Mouse (Mus musculus) intestine, postnatal 0 days (tissue): Measurements from ENCODE around the gene Kdm2a. TPM values are rescaled to one million over a fixed set of nuclear protein-coding genes. Genes with fewer than 3 reads are reported as not detected.

ENCODE experiments used
- ATAC-seq: fragments of 200-750 bp; cut with Nextera tagmentation; 2 replicates; pipeline ENCODE4 v1.8.0; 2017; ENCODE audit warnings: mild to moderate bottlenecking, moderate TSS enrichment, moderate library complexity
- H3K27ac ChIP-seq: fragments of 300-500 bp; sonication (generic); 2 replicates; pipeline ENCODE4 v1.5.1; 2014; ENCODE audit warnings: mild to moderate bottlenecking, low read depth, low read length, moderate library complexity
- H3K27me3 ChIP-seq: fragments of 300-500 bp; sonication (generic); replicated peaks from 2 replicates; pipeline ENCODE4 v1.6.1; 2014; ENCODE audit warnings: low read length, mixed read lengths; ENCODE audit not compliant: control insufficient read depth, insufficient read depth
- H3K36me3 ChIP-seq: fragments of 300-500 bp; sonication (generic); 2 replicates; pipeline ENCODE4 v1.6.1; 2014; ENCODE audit warnings: mild to moderate bottlenecking, moderate library complexity; ENCODE audit not compliant: control insufficient read depth, insufficient read depth
- H3K4me1 ChIP-seq: fragments of 300-500 bp; sonication (generic); replicated peaks from 2 replicates; pipeline ENCODE4 v1.6.1; 2014; ENCODE audit warnings: antibody characterized with exemption, low read length, mixed read lengths; ENCODE audit not compliant: control insufficient read depth, insufficient read depth
- H3K4me2 ChIP-seq: fragments of 300-500 bp; sonication (generic); replicated peaks from 2 replicates; pipeline ENCODE4 v1.6.1; 2014; ENCODE audit warnings: low read depth, mild to moderate bottlenecking, moderate library complexity
- H3K4me3 ChIP-seq: fragments of 300-500 bp; sonication (generic); 2 replicates; pipeline ENCODE4 v1.5.1; 2014; ENCODE audit warnings: low read depth, low read length
- H3K9ac ChIP-seq: fragments of 300-500 bp; sonication (generic); 2 replicates; pipeline ENCODE4 v1.6.1; 2014; ENCODE audit warnings: mild to moderate bottlenecking, low read depth, low read length
- H3K9me3 ChIP-seq: fragments of 300-500 bp; sonication (generic); 2 replicates; pipeline ENCODE4 v1.6.1; 2016; ENCODE audit warnings: mixed run types; ENCODE audit not compliant: control insufficient read depth
- CTCF ChIP-seq: sonication (generic); IDR thresholded peaks from 2 replicates; pipeline ENCODE4 v1.5.1; 2016; ENCODE audit warnings: low read depth, mild to moderate bottlenecking, control low read depth, antibody characterized with exemption, moderate library complexity
- WGBS: fragments of 180-500 bp; shearing (Covaris S2); extraction: QIAGEN DNeasy Blood & Tissue Kit; methylation state at CpG from one replicate; pipeline ENCODE4 v1.1.7; 2014; 5-methylcytosine and 5-hydroxymethylcytosine counted together
- polyA plus RNA-seq: library from polyadenylated mRNA; unstranded; fragments of >200 nt; fragmentation: Nextera tagmentation; extraction: Ambion mirVana; gene quantifications from 2 replicates; pipeline ENCODE4 v1.2.1, GENCODE M21; 2015

The Kdm2a gene
- polyA plus RNA-seq, 1 experiment from 2014 or later, result 21.2 TPM

- Histone ChIP-seq H3K4me2 (no peak overlapping the region), H3K4me3 (no peak overlapping the region), H3K36me3 (peaks cover 5% of the 10 kb centered on the region; the same call in 1 of the 2 replicates), H3K27ac (no peak overlapping the region), H3K4me1 (0 out of 2 replicates have a peak, but pooled peaks cover 11% of the 10 kb centered on the region), H3K9me3 (no peaks in the 10 kb centered on the region), H3K27me3 (no peaks in the 10 kb centered on the region), H3K9ac (no peak overlapping the region)
- WGBS, result 87% methylated on average over 17 of the region's 17 CpGs
- 0 out of 2 replicates have a peak, but pooled peaks have one; percentile 20 for TF ChIP-seq CTCF
- ATAC-seq, result no peak
Observed at GRCm38 (mm10) chr19:4298322-4299121, 99.6 kb downstream of the Kdm2a start.

GRCm38 (mm10) chr19:4297851-4298250 lies 100.2 kb downstream of the Kdm2a start:
- no peaks in the 10 kb centered on the region for H3K9me3 ChIP-seq
- no peak overlapping the region for H3K4me2 ChIP-seq
- H3K27me3 ChIP-seq, result no peaks in the 10 kb centered on the region
- no peak overlapping the region for H3K9ac ChIP-seq
- H3K36me3 ChIP-seq, result peaks cover 7% of the 10 kb centered on the region; the same call in 1 of the 2 replicates
- H3K4me3 ChIP-seq, result no peak overlapping the region
- WGBS, result 80% methylated on average over 5 of the region's 5 CpGs
- peak; percentile 26; the same call in 1 of the 2 replicates for TF ChIP-seq CTCF
- no peak overlapping the region; the same call in 1 of the 2 replicates for H3K27ac ChIP-seq
- H3K4me1 ChIP-seq, result 0 out of 2 replicates have a peak, but pooled peaks cover 10% of the 10 kb centered on the region
- ATAC-seq, result no peak

- H3K4me3 ChIP-seq, result no peak overlapping the region
- WGBS, result 77% methylated on average over 2 of the region's 2 CpGs
- H3K9me3 ChIP-seq, result no peaks in the 10 kb centered on the region
- TF ChIP-seq CTCF, result no peak
- H3K9ac ChIP-seq, result no peak overlapping the region
- ATAC-seq, result no peak
- H3K4me2 ChIP-seq, result no peak overlapping the region
- H3K27me3 ChIP-seq, result no peaks in the 10 kb centered on the region
- H3K36me3 ChIP-seq, result peaks cover 18% of the 10 kb centered on the region
- H3K27ac ChIP-seq, result no peak overlapping the region
- H3K4me1 ChIP-seq, result 0 out of 2 replicates have a peak, but pooled peaks cover 5% of the 10 kb centered on the region
Observed at GRCm38 (mm10) chr19:4296611-4297010, 101.5 kb downstream of the Kdm2a start.

- 87% methylated on average over 4 of the region's 4 CpGs for WGBS
- no peak for ATAC-seq
- Histone ChIP-seq H3K4me3 (no peak overlapping the region), H3K9me3 (no peaks in the 10 kb centered on the region), H3K4me1 (0 out of 2 replicates have a peak, but pooled peaks cover 4% of the 10 kb centered on the region), H3K4me2 (no peak overlapping the region), H3K9ac (no peak overlapping the region), H3K27me3 (no peaks in the 10 kb centered on the region), H3K27ac (no peak overlapping the region), H3K36me3 (peaks cover 26% of the 10 kb centered on the region)
- no peak for TF ChIP-seq CTCF
Observed at GRCm38 (mm10) chr19:4295391-4295790, 102.7 kb downstream of the Kdm2a start.

GRCm38 (mm10) chr19:4294381-4295097 lies 103.5 kb downstream of the Kdm2a start:
- Histone ChIP-seq H3K4me1 (no peaks in the 10 kb centered on the region), H3K9ac (no peak overlapping the region), H3K27me3 (no peaks in the 10 kb centered on the region), H3K36me3 (peaks cover 35% of the 10 kb centered on the region), H3K9me3 (no peaks in the 10 kb centered on the region), H3K4me2 (no peak overlapping the region), H3K4me3 (no peak overlapping the region), H3K27ac (no peak overlapping the region)
- 0 out of 2 replicates have a peak, but pooled peaks have one; percentile 12 for TF ChIP-seq CTCF
- ATAC-seq, result no peak
- 57% methylated on average over 14 of the region's 14 CpGs for WGBS

GRCm38 (mm10) chr19:4291161-4291560 lies 106.9 kb downstream of the Kdm2a start:
- no peaks in the 10 kb centered on the region for H3K27me3 ChIP-seq
- H3K9ac ChIP-seq, result no peak overlapping the region
- 92% methylated on average over 11 of the region's 11 CpGs for WGBS
- no peak overlapping the region for H3K4me3 ChIP-seq
- H3K9me3 ChIP-seq, result no peaks in the 10 kb centered on the region
- no peak for TF ChIP-seq CTCF
- H3K27ac ChIP-seq, result no peak overlapping the region
- no peaks in the 10 kb centered on the region for H3K4me1 ChIP-seq
- peaks cover 67% of the 10 kb centered on the region for H3K36me3 ChIP-seq
- H3K4me2 ChIP-seq, result no peak overlapping the region
- ATAC-seq, result no peak
